Mouse (Mus musculus) urinary bladder, postnatal 36 days (tissue): Measurements from ENCODE around the gene Gm5294.

Experiments
- DNase-seq, 2 experiments: peaks; one replicate each; pipeline ENCODE4 v3.0.0; 2022; ENCODE audit warnings: low spot score in 2 of 2, mixed read lengths in 1 of 2

Gene Gm5294

DNA sequence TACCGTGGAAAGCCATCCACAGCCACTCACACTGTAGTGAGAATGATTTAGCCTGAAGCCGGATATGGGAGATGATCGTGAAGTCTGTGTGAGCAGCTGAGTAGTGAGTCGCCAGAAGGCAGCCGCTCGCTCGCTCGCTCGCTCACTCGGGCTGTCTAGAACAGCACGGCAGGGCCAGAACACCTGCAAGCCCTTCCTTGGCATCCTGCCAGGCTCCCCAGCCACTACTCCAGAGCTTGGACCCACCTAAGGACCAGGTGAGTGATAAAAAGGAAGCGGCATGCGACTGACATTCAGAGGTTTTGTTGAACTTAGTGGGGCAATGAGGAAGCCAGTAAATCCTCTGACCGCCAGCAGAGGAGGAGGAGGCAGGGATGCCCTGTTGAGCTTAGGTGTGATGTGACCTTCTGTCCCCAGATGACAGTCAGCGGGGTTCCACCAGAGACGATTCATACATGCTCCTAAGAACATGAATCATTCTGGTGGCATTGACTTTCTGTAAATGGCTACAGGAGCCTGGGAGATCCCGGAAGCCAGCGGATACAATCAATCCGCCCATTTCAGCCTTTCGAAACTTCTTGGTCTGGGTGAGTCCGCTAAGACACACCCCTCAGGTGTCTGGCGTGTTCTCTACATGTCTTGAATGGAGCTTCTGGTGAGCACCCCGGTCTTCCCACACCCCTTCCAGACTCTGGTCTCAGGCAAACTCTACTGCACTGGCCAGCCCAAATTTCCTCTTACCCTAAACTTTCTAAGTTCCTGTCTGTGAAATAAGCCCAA, 30.0 kb downstream of the Gm5294 start:
- DNase-seq = no peak

DNA sequence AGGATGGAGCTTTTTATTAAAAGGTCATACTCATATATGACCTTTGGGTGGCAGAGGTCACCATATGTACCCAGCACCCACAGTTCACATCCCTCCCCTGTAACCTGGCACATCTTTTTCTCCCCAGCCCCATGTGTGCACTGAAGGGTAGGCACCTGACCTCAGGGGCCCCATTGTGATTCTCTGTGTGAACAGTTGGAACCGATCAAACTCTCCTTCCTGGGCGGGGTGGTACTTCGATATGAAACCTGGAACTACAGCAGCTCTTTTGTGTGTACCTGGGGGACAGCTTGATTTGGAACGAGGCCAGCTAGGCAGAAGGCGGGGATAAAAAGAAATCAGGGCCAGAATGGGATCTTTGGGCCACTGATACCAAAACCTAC, 30.6 kb downstream of the Gm5294 start:
- no peak for DNase-seq

DNA sequence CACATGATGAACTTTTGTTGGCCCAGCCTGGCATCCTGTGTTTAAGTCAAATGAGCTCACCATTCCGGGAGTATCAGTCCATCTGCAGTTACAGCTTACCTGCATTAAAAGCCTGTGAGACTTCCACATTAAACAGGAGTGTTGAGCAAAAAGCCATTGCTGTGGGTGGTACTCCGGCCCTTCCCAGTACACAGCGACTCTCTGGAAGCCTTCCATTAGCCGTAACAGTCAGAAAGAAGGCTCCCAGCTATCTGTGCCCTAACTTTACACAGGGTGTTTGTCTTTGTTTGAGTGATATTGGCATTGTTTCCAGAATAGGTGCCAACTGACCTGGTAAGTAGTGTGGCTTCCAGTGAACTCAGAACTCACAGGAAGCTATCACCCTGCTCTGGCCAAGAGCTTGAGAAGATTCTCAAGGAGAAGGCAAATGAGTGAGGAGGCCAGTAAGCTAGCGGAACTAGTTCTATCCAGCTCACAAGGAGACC, 31.5 kb downstream of the Gm5294 start:
- no peak for DNase-seq

DNA sequence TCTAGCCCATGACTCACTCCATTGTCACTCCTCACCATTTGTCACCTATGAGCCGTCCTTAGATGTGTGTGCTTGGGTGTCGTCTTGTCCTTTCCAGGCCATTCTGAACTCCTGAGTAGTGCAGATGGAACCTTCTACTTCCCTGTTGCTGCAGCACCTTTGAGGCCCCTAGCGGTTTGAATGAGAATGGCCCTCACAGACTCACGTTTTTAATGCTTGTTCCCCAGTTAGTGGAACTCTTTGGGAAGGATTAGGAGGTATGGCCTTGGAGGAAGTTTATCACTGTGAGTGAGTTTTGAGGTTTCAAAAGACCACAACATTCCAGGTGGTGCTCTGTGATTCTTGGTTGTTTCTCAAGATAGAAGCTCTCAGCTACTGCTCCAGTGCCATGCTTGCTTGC, 32.3 kb downstream of the Gm5294 start:
- DNase-seq = no peak

DNA sequence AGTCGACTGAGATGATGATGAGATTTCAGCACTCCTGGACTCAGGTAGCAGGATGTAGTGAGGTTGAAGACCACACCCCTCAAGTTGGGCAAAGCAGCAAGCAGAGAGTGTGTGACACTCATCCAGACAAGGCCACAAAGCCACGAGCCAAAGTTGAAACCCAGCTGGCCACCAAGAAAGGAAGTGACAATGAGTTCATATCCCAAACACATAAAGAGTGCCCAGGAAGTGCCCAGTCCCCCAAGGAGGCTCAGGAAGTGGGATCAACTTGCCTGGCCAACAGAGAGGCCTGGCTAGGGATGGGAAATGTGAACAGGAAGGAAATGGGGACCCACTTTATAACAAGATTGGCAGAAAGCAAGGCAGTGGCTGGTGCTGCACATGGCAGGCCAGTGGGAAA, 33.5 kb downstream of the Gm5294 start:
- no peak for DNase-seq

DNA sequence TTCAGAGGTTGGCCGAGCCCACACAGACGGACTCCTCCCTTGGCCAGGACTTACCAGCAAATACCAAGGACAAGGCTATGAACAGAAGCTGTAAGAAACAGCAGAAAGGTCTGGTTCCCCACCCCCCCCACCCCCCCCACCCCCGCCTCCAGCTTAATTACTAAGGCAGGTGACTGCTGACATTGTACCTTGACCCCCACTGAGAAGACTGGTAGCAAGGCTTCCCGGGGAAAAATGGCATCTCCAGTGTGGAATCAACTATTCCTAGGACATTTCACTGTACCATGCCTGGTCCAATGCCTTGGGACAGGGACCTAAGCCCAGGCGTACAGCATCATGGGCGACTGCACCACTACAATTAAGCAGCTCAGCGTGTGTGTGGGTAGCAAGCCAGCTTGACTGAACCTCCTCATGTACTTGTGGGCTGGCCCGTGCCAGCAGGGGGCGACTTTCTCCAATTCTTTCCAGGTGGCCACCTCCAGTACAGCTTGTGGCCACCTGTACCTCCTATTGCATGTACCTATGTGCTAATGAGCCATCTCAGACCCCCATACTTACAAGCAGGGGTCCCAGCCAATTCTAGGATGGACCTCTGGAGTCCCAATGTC, 37.2 kb downstream of the Gm5294 start:
- peak; percentile 73 to 84 for DNase-seq

DNA sequence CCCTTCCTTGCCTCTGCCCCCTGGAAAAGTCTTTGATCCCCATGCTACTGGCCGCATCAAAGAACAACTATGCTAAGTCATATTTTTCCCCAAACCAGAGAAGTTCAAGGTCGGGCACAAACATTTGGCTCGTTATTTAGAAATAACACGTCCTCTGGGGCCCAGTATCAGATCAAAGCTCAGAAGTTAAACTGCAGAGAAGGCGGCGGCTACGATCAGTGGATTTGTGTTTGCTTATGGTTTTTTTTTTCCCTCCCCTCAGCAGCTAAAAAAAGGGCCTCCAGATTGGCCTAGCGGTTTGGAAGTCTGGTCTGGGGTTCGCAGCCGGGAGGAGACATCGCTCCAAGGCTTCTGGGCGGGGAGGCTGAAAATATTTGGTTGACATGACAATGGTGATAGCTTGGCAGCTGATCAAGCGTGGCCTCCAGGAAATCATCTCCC, 38.0 kb downstream of the Gm5294 start:
- no peak for DNase-seq

DNA sequence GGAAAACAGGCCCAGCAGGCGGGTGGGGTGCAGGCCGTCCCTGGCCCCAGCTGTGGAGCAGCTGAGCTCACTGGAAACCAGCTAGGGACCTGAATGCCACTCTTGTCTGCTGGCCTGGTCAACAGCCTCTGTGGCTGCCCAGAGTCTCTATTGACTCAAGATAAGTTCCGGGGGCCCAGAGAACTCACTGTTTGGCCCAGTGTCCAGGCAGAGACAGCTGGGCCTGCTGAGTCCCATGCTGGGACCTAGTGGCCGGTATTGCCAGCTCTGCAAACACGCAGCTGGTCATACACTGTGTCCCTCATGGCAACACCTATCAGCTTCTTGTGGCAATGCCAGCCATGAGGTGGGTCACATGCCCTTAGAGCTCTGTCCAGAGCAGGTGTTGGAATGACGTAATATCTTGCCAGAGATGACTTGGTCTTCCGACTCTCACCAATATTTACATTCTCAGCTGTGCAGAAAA, 43.8 kb downstream of the Gm5294 start:
- DNase-seq = no peak

DNA sequence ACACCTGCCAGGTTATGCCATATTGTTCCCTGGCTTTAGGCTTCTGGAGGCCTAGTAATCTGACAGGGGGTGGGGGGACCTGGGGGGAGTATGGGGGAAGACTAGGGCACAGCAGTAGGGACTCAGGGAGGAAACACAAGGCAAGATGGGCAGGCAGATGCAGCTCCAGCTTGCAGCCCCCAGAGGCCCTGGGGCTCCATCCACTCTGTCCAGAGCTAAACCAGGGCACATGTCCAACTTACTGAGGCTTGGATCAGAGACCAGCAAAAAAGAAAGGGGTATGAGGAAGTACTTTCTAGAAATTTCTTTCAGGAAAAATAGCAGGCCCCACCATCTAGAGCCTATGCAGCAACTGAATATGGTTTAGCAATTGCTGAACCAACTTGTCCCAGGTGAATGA, 44.3 kb downstream of the Gm5294 start:
- DNase-seq = no peak

DNA sequence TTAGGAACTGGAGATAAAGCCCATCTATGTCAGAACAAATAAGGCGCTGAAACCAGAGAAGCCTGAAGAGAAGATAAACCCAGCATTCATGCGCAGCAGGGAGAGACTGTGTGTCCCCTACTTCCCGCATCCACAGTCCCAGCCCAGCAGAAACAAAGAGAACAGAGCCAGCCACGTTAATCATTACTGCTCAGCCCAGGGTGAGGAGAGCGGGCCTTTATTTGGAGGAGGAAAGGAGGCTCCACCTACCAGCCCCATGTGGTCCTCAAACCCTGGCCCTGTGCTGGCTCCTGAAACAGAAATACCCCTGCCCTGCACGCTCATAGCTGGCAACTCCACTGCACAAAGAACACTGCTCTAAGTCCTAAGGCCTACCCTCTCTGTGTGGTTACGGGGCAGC, 45.0 kb downstream of the Gm5294 start:
- no peak for DNase-seq

DNA sequence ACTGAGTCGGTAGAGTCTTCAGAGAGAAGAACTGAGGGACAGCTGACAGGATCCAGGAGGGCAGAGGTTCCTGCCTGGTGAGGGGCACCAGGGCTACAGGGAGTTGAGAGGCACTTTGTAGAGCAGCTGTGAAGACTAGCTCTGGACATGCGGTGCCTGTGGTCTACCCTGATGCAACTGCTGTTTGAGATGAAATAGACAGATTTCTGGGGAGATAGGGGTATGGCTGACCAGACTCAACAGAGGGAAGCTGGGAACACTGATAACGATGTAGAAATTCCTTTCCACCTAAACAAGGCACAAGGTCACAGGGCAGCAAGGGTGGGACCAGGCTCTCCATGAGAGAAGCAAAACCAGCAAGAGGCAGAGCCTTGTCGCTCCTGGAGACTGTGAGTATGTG, 45.8 kb downstream of the Gm5294 start:
- DNase-seq = no peak
